Mouse (Mus musculus): ENCODE data around the gene Gpr152. TPM values are rescaled to one million over a fixed set of nuclear protein-coding genes. Genes with fewer than 3 reads are reported as not detected.

Gpr152 gene
- polyA plus RNA-seq, 1 experiment from 2014 or later = not detected

GRCm38 (mm10) chr19:4099056-4099455 is 40.5 kb upstream of the Gpr152 start:
- WGBS = 12% methylated on average over 9 of the region's 9 CpGs
- Histone ChIP-seq H3K4me1 (peaks cover 70% of the 10 kb centered on the region), H3K4me3 (replicated peaks) (0 out of 2 replicates have a peak overlapping the region, but pooled peaks have one; percentile 66), H3K27ac (replicated peaks) (0 out of 2 replicates have a peak overlapping the region, but pooled peaks have one; percentile 48), H3K4me2 (peak overlapping the region; percentile 84), H3K27me3 (replicated peaks) (no peaks in the 10 kb centered on the region), H3K9me3 (replicated peaks) (no peaks in the 10 kb centered on the region), H3K36me3 (0 out of 2 replicates have a peak, but pooled peaks cover 6% of the 10 kb centered on the region), H3K9ac (replicated peaks) (0 out of 2 replicates have a peak overlapping the region, but pooled peaks have one; percentile 26)
- no peak for ATAC-seq (ENCODE audit: low FRiP score)

- H3K4me1 ChIP-seq = peaks cover 70% of the 10 kb centered on the region
- no peaks in the 10 kb centered on the region for H3K9me3 ChIP-seq (replicated peaks)
- H3K9ac ChIP-seq (replicated peaks) = peak within 1 kb of the TSS; percentile 75
- peak within 1 kb of the TSS; percentile 72 for H3K27ac ChIP-seq (replicated peaks)
- under 1% methylated on average over 53 of the region's 53 CpGs for WGBS
- H3K4me3 ChIP-seq (replicated peaks) = peak within 1 kb of the TSS; percentile 66
- H3K4me2 ChIP-seq = peak within 1 kb of the TSS; percentile 84
- peaks cover 14% of the 10 kb centered on the region; the same call in 1 of the 2 replicates for H3K36me3 ChIP-seq
- ATAC-seq (ENCODE audit: low FRiP score) = no peak
- H3K27me3 ChIP-seq (replicated peaks) = no peaks in the 10 kb centered on the region
Measured at GRCm38 (mm10) chr19:4099837-4100717, 39.5 kb upstream of the Gpr152 start, which contains the start of gene Pitpnm1. Pitpnm1 (plus strand) TSS chr19:4099998.

GRCm38 (mm10) chr19:4100718-4101261 is 38.8 kb upstream of the Gpr152 start:
- H3K4me2 ChIP-seq = peak overlapping the region; percentile 84
- peak; percentile 9; the same call in 1 of the 2 replicates for ATAC-seq (ENCODE audit: low FRiP score)
- H3K9ac ChIP-seq (replicated peaks) = peak overlapping the region; percentile 75
- H3K27ac ChIP-seq (replicated peaks) = peak overlapping the region; percentile 72
- H3K9me3 ChIP-seq (replicated peaks) = no peaks in the 10 kb centered on the region
- H3K4me1 ChIP-seq = peaks cover 69% of the 10 kb centered on the region
- no peaks in the 10 kb centered on the region for H3K27me3 ChIP-seq (replicated peaks)
- WGBS = under 1% methylated on average over 51 of the region's 52 CpGs
- peak overlapping the region; percentile 66 for H3K4me3 ChIP-seq (replicated peaks)
- H3K36me3 ChIP-seq = peaks cover 21% of the 10 kb centered on the region

GRCm38 (mm10) chr19:4101466-4101865 is 38.1 kb upstream of the Gpr152 start:
- peak overlapping the region; percentile 72 for H3K27ac ChIP-seq (replicated peaks)
- ATAC-seq (ENCODE audit: low FRiP score) = no peak
- H3K9ac ChIP-seq (replicated peaks) = peak overlapping the region; percentile 75
- 65% methylated on average over 6 of the region's 6 CpGs for WGBS
- H3K4me2 ChIP-seq = peak overlapping the region; percentile 84
- H3K4me3 ChIP-seq (replicated peaks) = peak overlapping the region; percentile 66
- H3K27me3 ChIP-seq (replicated peaks) = no peaks in the 10 kb centered on the region
- H3K36me3 ChIP-seq = peaks cover 24% of the 10 kb centered on the region
- no peaks in the 10 kb centered on the region for H3K9me3 ChIP-seq (replicated peaks)
- H3K4me1 ChIP-seq = peaks cover 63% of the 10 kb centered on the region

- no peak for ATAC-seq (ENCODE audit: low FRiP score)
- H3K9me3 ChIP-seq (replicated peaks) = no peaks in the 10 kb centered on the region
- no peaks in the 10 kb centered on the region for H3K27me3 ChIP-seq (replicated peaks)
- H3K36me3 ChIP-seq = peaks cover 30% of the 10 kb centered on the region
- H3K4me3 ChIP-seq (replicated peaks) = peak overlapping the region; percentile 66
- peak overlapping the region; percentile 75; the same call in 1 of the 2 replicates for H3K9ac ChIP-seq (replicated peaks)
- 91% methylated on average over 2 of the region's 2 CpGs for WGBS
- peaks cover 62% of the 10 kb centered on the region for H3K4me1 ChIP-seq
- H3K4me2 ChIP-seq = peak overlapping the region; percentile 84
- no peak overlapping the region for H3K27ac ChIP-seq (replicated peaks)
Measured at GRCm38 (mm10) chr19:4102049-4102448, 37.5 kb upstream of the Gpr152 start.

GRCm38 (mm10) chr19:4102626-4103025 is 37.0 kb upstream of the Gpr152 start:
- Histone ChIP-seq H3K27me3 (replicated peaks) (no peaks in the 10 kb centered on the region), H3K4me3 (replicated peaks) (no peak overlapping the region), H3K27ac (replicated peaks) (no peak overlapping the region), H3K9ac (replicated peaks) (no peak overlapping the region), H3K36me3 (peaks cover 35% of the 10 kb centered on the region), H3K4me2 (no peak overlapping the region), H3K9me3 (replicated peaks) (no peaks in the 10 kb centered on the region), H3K4me1 (peaks cover 58% of the 10 kb centered on the region)
- no peak for ATAC-seq (ENCODE audit: low FRiP score)
- WGBS = 94% methylated on average over 12 of the region's 12 CpGs

GRCm38 (mm10) chr19:4103294-4103693 is 36.3 kb upstream of the Gpr152 start:
- no peak overlapping the region for H3K4me2 ChIP-seq
- H3K36me3 ChIP-seq = peaks cover 42% of the 10 kb centered on the region
- peaks cover 51% of the 10 kb centered on the region for H3K4me1 ChIP-seq
- no peak overlapping the region for H3K9ac ChIP-seq (replicated peaks)
- no peak overlapping the region for H3K4me3 ChIP-seq (replicated peaks)
- H3K27me3 ChIP-seq (replicated peaks) = no peaks in the 10 kb centered on the region
- WGBS = 92% methylated on average over 18 of the region's 18 CpGs
- H3K27ac ChIP-seq (replicated peaks) = no peak overlapping the region
- H3K9me3 ChIP-seq (replicated peaks) = no peaks in the 10 kb centered on the region
- no peak for ATAC-seq (ENCODE audit: low FRiP score)

- peaks cover 46% of the 10 kb centered on the region for H3K4me1 ChIP-seq
- H3K36me3 ChIP-seq = peaks cover 47% of the 10 kb centered on the region
- 77% methylated on average over 3 of the region's 3 CpGs for WGBS
Measured at GRCm38 (mm10) chr19:4103792-4104191, 35.8 kb upstream of the Gpr152 start.

GRCm38 (mm10) chr19:4104675-4105194 is 34.9 kb upstream of the Gpr152 start:
- H3K27ac ChIP-seq (replicated peaks) = no peak overlapping the region
- 92% methylated on average over 16 of the region's 16 CpGs for WGBS
- no peak overlapping the region for H3K9ac ChIP-seq (replicated peaks)
- peaks cover 36% of the 10 kb centered on the region for H3K4me1 ChIP-seq
- H3K9me3 ChIP-seq (replicated peaks) = no peaks in the 10 kb centered on the region
- ATAC-seq (ENCODE audit: low FRiP score) = no peak
- no peaks in the 10 kb centered on the region for H3K27me3 ChIP-seq (replicated peaks)
- peaks cover 55% of the 10 kb centered on the region for H3K36me3 ChIP-seq
- no peak overlapping the region for H3K4me2 ChIP-seq
- H3K4me3 ChIP-seq (replicated peaks) = no peak overlapping the region

More at GRCm38 (mm10) chr19:4103792-4104191, 35.8 kb upstream of the Gpr152 start:
- H3K9me3 ChIP-seq (replicated peaks) = no peaks in the 10 kb centered on the region
- no peak overlapping the region for H3K4me3 ChIP-seq (replicated peaks)
- no peak for ATAC-seq (ENCODE audit: low FRiP score)
- H3K9ac ChIP-seq (replicated peaks) = no peak overlapping the region
- H3K4me2 ChIP-seq = no peak overlapping the region
- no peaks in the 10 kb centered on the region for H3K27me3 ChIP-seq (replicated peaks)
- H3K27ac ChIP-seq (replicated peaks) = no peak overlapping the region

- no peak overlapping the region for H3K9ac ChIP-seq (replicated peaks)
- 93% methylated on average over 14 of the region's 14 CpGs for WGBS
- no peaks in the 10 kb centered on the region for H3K9me3 ChIP-seq (replicated peaks)
- no peaks in the 10 kb centered on the region for H3K27me3 ChIP-seq (replicated peaks)
- peaks cover 17% of the 10 kb centered on the region for H3K4me1 ChIP-seq
- ATAC-seq (ENCODE audit: low FRiP score) = no peak
- H3K36me3 ChIP-seq = peaks cover 69% of the 10 kb centered on the region
- H3K4me3 ChIP-seq (replicated peaks) = no peak overlapping the region
- no peak overlapping the region for H3K4me2 ChIP-seq
- no peak overlapping the region for H3K27ac ChIP-seq (replicated peaks)
Measured at GRCm38 (mm10) chr19:4106654-4107053, 32.9 kb upstream of the Gpr152 start.

GRCm38 (mm10) chr19:4108535-4108934 is 31.1 kb upstream of the Gpr152 start:
- 88% methylated on average over 9 of the region's 9 CpGs for WGBS
- H3K9ac ChIP-seq (replicated peaks) = no peak overlapping the region
- H3K36me3 ChIP-seq = peaks cover 82% of the 10 kb centered on the region
- peaks cover under 1% of the 10 kb centered on the region; the same call in 1 of the 2 replicates for H3K4me1 ChIP-seq
- no peak for ATAC-seq (ENCODE audit: low FRiP score)
- H3K4me2 ChIP-seq = no peak overlapping the region
- H3K27me3 ChIP-seq (replicated peaks) = no peaks in the 10 kb centered on the region
- H3K9me3 ChIP-seq (replicated peaks) = no peaks in the 10 kb centered on the region
- no peak overlapping the region for H3K4me3 ChIP-seq (replicated peaks)
- H3K27ac ChIP-seq (replicated peaks) = no peak overlapping the region
